Mouse (Mus musculus): ENCODE measurements around the gene Chst8.
A peak's percentile ranks its signal among the peaks of the same experiment; 100 is the strongest.

Gene Chst8

DNA sequence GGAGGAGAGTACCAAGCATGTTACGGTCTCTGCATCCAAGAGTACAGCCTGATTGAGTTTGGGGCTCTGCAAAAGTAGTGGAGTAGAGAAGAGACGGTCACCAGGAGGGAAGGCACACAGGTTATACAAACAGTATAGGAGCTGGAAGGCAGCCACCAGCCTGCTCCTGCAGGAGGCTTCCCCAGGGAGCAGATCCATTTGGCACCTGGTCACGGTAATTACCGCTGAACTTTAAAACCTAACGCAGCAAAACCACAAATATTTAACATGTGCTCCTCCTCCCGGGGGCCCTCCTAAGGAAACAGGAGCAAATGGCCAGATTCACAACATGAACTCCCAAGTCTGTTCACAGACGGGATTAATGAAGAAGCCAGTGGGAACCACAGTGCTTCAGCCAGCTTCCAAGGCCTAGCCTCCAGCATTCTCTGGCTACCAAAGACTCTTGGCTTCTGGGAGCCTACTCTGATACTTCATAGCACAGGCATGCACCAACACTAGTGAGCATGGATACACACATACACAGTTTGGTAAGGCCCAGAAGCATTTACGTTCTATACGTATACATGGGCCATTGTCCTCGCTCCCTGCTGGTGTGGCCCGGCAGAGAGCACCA is 97.6 kb downstream of the Chst8 start:
- DNase-seq (ENCODE audit: extremely low spot score), result no peak

DNA sequence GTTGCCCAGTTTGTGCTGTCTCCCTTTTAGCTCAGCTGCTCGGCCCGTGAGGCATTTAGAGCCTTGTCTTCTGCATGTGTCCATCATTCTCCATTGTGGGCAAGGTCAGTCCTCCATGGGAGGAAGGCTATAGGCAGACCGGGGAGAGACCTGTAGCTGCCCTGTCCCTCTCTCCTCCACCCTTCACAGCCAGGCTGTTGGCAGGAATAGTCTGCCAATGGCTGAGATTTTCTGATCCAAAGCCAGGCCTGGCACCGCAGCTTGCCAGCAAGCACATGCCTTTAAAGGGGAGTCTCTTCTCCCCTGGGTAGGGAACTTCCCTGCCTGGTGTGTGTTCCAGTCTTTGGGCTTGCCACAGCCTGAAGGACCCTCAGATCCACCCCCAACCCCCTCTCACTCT is 103.4 kb downstream of the Chst8 start:
- DNase-seq (ENCODE audit: extremely low spot score), result no peak

DNA sequence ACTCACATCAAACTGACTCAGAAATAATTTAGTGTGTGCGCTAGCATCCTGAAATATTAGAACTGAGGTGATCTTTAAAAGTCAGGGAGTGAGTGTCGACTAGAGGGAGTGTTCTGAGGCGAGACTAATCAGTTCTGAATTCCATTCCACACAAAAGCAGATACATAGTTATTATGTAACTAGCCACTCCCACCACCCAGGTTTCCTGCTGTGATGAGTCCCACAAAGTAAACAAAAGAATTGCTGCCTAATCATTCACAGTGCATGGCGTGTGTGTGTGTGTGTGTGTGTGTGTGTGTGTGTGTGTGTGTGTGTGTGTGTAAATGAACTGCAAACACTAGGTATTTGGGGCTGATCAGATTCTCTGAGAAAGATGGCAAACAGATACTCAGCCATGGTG is 108.1 kb downstream of the Chst8 start:
- DNase-seq (ENCODE audit: extremely low spot score), result no peak

DNA sequence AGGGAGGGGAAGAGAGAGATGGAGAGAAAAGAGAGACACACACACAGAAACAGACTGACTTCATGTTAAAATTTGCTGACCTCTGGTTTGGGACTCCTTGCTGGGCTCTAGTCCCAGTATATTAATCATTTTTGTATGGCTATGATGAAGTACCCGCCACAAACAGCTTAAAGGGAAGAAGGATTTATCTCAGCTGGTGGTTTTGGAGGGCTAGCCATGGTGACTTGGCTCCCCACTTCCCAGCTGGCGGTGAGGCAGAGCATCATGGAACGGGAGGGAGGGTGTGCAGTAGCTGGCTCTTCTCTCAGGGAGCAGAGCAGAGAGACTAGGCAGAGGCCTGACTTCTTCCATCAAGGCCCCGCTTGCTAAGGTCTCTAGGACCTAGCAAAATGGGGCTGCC is 109.1 kb downstream of the Chst8 start:
- no peak for DNase-seq (ENCODE audit: extremely low spot score)

DNA sequence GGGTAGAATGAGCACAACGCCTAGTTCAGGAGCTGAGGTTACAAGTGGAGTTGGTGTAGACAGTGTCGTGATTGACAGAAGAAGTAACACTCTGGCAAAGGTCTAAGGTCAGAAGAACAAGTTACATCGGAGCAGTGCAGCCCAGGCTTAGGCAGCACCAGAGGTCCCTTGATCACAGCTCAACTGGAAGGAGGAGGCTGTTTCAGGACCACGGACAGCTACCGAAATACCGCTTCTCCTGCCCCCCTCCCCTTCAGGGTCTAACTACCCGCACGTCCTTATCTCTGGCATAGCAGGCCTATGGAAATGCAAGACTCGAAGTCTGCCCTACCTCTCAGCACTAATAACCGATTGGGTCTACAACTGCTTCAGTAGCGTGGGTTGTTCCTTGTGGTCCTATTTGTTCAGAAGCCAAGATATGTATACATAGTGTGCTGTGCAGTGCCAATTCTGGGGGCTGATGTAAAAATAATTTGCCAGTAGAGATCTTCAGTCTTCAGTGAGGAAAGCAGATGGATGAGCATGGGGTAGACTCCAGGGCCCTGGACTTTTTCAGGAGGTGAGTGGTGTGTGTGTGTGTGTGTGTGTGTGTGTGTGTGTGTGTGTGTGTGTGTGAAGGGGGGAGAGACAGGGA is 109.7 kb downstream of the Chst8 start:
- peak; percentile 67 for DNase-seq (ENCODE audit: extremely low spot score)

DNA sequence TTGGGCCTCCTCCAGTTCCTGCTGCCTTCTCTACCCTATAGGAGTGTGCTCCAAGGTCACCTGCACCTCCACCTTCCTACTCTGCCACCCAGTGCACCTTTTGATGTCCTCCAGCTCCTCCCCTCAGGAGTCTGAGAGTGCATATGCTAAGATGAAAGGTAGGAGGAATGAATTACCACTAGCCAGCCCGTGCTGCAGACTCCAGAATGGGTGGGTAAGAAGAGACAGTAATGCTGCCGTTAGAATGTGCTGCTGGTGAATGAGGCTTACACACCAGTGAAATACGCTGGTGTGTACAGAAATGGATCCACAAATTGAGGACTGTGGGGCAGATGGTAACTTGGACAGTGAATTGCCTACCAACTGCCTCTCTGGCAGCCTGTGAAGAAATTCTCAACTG is 112.6 kb downstream of the Chst8 start:
- DNase-seq (ENCODE audit: extremely low spot score), result no peak

DNA sequence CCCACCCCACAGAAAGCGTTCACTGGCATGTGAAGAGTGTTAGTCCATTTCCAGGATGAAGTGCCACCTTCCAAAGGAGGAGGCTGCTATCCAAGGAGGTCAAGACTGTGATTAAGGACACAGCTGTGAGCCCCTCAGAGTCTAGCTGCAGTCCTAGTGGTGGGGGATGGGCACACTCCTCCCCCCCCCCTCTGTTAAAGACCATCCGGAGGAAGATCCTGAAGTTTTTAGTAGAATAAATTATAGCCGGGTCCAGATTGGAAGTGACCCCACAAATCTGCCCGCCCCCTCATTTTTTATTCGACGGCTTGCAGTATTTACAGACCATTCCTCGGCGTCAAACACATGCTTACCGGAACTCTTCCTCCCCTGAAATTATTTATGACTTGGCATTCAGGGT is 114.3 kb downstream of the Chst8 start:
- DNase-seq (ENCODE audit: extremely low spot score), result no peak

DNA sequence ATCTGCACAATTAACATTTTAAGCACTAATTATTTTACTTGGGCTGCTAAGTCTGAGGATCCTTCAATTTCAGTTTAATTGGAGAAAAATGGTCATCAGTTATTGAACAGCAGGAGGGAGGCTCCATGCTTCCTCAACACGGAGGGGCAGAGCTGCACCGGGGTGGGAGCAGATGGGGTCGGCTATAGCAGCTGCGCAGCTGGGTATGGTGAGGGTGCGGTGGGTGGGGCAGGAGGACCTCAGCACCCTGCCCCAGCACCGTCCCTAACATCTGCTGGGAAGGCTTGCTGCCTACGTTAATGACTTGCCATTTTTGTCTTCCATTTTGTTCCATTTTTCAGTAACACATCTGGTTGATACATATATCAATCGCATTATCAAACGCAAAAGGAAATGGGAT is 116.4 kb downstream of the Chst8 start:
- DNase-seq (ENCODE audit: extremely low spot score), result no peak

DNA sequence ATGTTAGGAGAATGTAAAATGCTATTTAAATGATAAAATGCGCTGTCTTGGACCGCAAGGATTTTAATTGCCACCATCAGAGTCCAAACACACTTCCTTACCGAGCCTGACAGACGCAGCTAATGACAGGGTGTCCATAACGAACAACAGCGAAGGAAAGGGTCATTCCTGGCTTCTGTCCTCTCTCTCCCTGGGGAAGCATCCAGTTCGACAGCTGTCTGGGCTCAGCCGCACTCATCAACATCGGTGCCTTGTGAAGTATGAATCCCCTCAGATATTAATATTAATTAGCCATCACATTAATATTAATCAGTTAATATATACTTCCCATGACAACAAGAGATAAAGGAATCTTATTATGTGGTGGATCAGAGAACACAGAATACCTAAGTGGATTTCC is 117.6 kb downstream of the Chst8 start:
- DNase-seq (ENCODE audit: extremely low spot score), result no peak

DNA sequence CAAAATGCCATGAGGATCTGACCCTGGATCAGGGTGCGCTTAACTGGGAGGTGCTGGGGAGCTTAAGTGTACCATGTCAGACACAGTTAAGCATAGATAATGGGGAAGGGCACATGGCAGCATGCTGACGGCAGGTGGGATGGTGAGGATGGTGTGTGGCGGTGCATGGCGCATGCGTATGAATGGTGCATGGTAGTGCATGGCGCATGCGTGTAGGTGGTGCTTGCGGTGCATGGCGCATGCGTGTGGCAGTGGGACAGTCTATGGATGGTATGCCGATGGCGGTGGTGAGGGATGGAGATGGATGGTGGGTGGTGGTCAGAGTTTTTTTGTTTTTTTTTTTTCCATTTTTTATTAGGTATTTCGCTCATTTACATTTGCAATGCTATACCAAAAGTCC is 118.6 kb downstream of the Chst8 start:
- DNase-seq (ENCODE audit: extremely low spot score), result no peak

DNA sequence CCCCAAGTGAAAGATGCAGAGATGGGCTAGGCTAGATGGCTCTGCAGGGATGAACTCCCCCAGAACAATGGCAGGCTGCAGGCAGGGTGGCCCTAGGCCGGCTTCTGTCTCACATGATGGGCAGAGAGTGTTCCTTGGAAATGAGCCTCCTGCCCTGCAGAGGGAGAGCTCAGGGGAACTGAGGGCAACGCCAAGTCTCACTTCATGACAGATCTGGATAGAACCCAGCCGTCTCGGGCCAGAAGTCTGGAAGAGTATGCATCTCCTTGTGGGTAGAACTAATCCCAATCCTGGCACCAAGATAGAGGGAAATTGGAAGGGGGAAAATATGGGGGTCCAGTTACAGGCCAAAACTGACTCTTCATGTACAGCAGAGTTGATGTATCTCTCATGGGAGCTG is 119.4 kb downstream of the Chst8 start:
- DNase-seq (ENCODE audit: extremely low spot score), result no peak

DNA sequence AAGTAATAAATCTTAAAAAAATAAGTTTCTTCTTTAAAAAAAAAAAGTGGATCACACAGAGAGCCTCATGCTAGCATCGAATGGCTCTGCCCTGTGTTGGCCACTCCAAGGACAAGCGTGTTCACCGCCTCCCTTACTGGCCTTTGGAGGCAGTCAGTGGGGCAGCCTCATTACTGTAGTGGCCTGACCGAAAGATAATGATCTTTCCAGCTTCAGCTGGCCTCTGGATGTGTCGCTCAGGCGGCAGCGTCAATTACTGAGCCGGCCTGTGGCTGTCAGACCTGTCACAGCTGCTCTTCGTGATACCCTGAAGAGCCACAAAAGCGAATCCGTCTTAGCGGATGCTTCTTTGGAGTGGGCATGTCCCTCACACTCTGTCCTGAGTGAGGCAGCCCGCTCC is 122.4 kb downstream of the Chst8 start:
- DNase-seq (ENCODE audit: extremely low spot score), result no peak

DNA sequence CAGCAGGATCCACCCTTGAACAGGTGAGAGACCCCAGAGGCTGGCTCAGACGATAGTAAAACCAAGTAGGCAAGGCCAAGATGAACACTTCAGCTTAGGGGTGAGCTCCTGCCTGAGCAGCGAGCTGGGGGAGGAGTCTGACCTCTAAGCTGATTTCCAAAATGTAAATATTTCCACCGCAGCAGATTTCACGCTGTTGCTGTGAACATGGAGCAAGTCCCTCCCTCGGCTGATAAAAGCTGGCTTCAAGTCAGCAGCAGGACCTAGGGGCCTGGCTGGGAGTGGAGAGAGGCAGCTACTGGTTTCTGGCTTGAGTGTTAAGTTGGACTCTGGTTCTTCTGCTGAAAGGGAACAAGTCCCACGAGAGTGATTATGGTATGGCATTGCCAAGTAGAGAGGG is 123.5 kb downstream of the Chst8 start:
- DNase-seq (ENCODE audit: extremely low spot score), result no peak

DNA sequence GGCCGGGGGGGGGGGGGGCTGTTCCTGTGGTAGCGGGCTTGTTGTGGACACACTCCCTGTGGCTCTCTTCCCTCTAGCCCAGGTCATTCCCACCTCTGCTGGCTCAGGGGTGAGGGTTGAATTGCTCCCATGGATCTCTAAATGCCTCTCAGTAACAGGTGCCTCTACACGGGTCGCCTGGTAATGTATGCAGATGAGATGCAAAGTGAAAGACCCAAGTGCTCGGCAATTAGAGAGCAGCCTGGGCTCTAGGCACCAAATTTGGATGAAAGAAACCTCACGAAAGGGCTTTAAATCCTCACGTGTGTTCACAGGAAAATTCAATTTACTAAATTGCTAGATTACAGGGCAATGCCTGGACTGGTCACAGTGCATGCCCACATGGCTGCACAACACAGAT is 126.7 kb downstream of the Chst8 start:
- no peak for DNase-seq (ENCODE audit: extremely low spot score)

DNA sequence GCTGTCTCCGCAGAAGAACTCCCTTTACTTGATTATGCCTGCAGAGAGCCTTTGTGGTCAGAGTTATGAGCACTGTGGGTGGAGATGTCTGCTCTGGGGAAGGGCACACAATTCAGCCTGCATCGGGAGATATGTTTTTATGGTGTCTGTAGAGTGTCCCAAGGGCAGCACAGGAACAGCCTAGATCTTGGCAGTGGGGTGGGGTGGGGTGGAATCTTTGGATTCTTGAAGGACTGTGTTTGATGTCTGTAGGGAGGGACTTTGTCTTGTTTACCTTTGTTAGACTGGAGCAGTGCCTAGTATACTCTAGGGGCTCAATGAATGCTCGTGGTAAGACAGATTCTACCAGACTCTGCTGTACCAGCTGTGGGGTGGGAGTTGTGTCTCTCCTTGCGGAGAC is 127.3 kb downstream of the Chst8 start:
- DNase-seq (ENCODE audit: extremely low spot score), result no peak

DNA sequence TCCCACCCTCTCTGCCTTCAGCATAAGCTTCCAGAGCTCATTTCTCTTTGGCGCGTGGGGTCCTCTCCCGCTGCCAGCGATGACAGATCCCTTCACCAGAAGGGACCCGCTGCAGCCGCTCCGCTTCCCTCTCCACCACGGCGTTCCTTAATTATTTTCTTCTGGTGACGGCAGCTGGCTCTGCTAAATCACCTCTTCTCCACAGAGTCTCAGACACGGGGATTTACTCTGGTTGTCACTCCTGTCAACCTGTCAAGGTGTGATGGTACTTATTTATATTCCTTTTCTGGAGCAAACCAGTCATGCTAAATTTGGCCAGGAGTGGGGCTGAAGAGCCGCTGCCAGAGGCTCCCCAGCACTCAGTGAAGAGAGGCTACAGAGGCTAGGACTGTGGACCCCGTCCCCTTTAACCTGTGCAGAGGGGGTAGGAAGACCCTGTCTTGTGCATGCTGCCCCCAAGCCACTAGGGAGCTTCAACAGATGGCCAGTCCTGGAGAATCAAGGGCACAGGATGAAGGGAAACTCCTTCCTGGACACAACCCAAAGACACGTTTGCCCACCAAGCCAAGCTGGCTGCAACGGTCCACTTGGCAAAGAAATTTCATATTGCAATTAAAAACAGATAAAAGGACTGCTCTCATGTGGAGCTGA is 131.6 kb downstream of the Chst8 start:
- no peak for DNase-seq (ENCODE audit: extremely low spot score)

DNA sequence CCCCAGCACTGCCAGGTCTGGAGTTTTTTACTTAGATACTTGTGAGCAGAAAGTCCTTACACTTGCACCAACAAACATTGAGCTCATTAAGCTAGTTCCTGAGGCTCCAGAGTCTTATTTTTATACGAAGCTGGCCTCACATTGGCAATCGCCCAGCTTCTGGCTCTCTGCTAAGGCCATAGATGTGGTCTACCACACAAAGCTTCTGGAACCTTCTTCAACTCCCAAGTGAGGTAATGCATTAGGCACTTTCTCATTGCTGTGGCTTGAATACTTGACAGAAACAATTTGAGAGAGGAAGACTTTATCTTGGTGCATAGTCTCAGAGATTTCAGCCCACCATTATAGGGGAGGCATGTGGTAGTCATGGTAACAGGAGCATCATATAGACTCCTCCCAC is 132.6 kb downstream of the Chst8 start:
- DNase-seq (ENCODE audit: extremely low spot score), result no peak

DNA sequence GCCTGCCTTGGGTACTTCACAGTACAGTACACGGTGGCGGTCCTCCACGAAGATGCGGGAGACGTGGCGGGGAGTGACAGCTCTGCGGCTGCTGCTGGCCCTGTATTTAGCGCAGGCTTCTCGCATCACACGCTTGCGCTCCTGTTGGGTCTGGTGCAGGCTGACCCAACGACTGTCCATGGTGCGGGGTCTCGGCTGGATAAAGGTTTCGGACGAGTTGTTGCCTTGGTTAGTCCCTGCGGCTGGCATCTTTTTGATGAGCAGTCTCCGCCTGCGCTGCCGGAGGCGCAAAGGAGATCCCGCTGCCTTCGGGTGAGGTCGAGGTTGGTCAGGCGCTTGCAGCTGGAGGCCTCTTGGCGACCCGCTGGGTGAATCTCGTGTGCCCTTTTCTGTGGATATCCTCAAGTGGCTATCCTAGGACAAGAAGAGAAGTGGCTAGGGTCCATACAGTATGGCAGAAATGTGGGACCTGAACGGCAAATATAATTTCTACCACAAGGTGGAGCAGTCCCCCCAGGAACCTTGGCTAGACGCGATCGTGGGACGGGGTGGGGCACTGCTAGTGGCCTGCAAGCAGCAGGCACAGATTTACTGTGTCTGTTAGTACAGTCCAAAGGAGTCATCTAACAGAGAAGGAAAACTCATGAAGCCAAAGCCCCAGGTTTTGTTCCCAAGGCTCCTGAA is 136.5 kb downstream of the Chst8 start:
- peak; percentile 87 for DNase-seq (ENCODE audit: extremely low spot score)

DNA sequence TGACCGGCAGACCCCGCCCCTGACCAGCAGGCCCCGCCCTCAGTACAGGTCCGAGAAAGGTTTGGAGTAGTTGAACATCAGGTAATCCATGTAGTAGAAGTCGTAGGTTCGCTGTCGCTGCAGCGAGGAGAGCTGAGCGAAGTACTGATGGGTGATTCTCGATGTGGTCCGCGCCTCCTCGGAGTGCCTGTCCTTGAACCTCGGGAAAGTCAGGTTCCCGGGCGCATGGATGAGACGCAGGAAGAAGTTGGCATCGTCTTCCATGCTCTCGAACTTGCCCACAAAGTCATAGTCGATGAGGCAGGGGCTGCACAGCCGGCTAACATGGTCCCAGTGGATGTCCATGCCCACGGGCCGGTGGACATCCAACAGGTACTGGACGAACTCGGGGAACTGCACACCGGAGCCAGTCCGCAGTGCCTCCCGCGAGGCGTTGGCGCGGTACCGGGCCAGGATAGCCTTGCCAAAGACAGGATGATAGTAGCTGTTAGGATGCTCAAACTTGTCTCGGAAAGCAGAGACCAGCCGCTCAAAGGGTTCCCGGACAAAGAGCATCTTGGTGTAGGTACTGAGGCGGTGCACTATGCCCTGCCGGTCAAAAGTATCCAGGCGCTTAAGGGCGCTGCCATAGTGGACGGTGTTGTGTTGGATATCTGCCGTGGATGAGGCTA is 137.3 kb downstream of the Chst8 start:
- DNase-seq (ENCODE audit: extremely low spot score), result no peak

DNA sequence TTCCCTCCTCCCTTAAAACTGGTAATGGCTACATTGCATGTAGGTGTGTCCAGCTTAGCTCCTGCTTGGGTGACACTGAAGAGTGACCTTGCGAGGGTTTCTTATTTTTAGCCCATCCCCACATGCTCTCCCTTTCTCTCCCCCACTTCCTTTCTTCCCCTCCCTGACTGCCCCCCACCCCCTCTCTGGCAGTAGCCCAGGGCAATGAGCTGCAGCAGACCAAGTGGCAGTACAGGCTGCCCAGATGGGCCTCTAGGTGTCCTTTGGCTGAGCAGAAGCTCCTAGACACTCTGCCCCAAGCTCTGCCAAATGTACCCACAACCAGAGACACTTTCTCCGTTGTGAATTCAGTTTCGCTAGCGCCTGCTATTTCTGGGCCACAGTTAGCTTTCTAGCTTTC is 139.6 kb downstream of the Chst8 start:
- DNase-seq (ENCODE audit: extremely low spot score), result no peak

DNA sequence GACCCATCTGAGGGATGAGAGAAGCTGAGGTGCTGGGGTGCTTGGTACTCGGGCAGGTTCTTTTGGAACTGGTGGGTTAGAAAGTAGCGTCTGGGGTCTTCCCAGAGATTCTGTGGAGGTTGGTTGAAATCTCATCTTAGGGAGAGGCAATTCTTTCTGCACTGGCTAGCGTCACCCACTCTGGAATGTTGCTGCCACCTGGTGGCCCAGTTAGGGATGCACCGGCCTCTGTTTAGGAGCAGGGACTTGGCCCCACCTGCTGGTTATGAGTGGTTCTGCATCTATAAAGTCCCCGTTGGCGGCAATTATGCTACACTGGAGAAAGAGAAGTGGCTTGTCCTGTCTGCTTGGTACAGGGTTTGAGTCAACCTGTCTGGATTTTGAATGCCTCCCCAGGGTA is 140.6 kb downstream of the Chst8 start:
- DNase-seq (ENCODE audit: extremely low spot score), result peak; percentile 89

DNA sequence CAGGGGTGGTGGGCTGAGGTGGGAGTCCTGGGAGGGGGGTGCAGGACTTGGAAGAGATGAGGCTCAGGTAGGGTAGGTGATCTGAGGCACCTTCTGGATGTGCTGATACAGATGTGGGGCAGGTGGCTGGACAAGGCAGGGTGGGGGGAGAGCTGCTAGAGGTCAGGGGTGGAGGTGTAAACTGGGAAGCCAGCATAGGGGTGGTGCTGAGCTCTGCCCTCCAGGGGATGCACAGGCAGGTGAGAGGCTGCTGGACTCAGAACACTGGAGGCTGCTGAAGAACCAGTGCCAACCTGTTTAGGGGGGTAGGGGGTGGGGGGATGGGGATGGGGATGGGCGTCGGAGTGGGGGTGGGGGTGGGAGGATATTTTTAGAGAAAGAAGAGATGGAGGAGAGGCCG is 141.7 kb downstream of the Chst8 start:
- DNase-seq (ENCODE audit: extremely low spot score), result no peak

DNA sequence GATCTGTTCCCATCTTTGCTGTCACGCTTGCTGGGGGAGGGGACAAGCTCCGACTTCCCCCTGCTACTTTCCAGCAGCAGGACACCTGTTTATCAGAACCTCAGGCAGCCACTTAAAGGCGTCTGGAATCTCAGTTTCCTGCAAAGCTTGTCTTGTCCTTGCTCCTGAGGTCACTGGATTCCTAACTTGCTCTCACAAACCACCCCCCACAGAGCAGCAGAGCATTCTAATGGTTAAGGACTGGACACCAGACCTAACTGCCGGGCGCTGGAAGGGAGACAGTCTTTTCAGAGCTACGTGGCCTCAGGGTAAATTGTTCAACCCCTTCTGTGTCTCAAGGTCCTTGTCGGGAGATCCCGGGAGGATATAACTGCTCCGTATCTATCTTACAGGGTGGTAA is 143.2 kb downstream of the Chst8 start:
- no peak for DNase-seq (ENCODE audit: extremely low spot score)
